Mouse (Mus musculus) MEL (cell line): ENCODE data around the gene Soga1. TPM values are rescaled to one million over a fixed set of nuclear protein-coding genes. Genes with fewer than 3 reads are reported as not detected.

Source experiments
- polyA plus RNA-seq, 2 experiments: library from polyadenylated mRNA; stranded (reverse) in 1 of 2; unstranded in 1 of 2; fragments of >175 nt in 1 of 2; fragments of >200 nt in 1 of 2; gene quantifications; 2 replicates each; pipeline versions ENCODE4 v1.2.1 to v1.2.4; 2012; ENCODE audit warnings: low replicate concordance in 2 of 2, low read depth in 1 of 2; ENCODE audit not compliant: insufficient read length in 2 of 2, insufficient read depth in 1 of 2, missing spikeins in 1 of 2
- total RNA-seq: library from RNA; depleted of rRNA; stranded (reverse); fragments of 300-350 nt; gene quantifications from 2 replicates; pipeline ENCODE4 v1.2.3, GENCODE M21; 2012; rRNA removed

The Soga1 gene
- total and polyA plus RNA-seq, 3 experiments: 0.50 to 2.0 TPM; not detected in 1

Other genes with a start within 250 kb of the Soga1 start
- 15.2 and 16.9 TPM in 2 replicates for gene Tgif2, start 239.2 kb downstream of the Soga1 start, total RNA-seq
- 10 to 100 TPM in 1 of 2 experiments, not detected in 1; 43.3 TPM for gene Tgif2, start 239.2 kb downstream of the Soga1 start, polyA plus RNA-seq
- gene 4930518I15Rik, start 221.3 kb downstream of the Soga1 start, total RNA-seq: 0.23 TPM in 1 of 2 replicates, not detected in the other
- under 1 TPM in 1 of 2 experiments, not detected in 1; 0.60 TPM for gene 4930518I15Rik, start 221.3 kb downstream of the Soga1 start, polyA plus RNA-seq
- 211 and 226 TPM in 2 replicates for gene Rab5if, start 216.1 kb downstream of the Soga1 start, total RNA-seq
- 100 to 1,000 TPM; 263 to 315 TPM for gene Rab5if, start 216.1 kb downstream of the Soga1 start, polyA plus RNA-seq
- gene Sla2, start 192.1 kb downstream of the Soga1 start, total RNA-seq: 7.7 and 9.0 TPM in 2 replicates
- gene Sla2, start 192.1 kb downstream of the Soga1 start, polyA plus RNA-seq: under 1 TPM in 1 of 2 experiments, not detected in 1; 0.40 TPM
- 19.0 and 20.1 TPM in 2 replicates for gene Ndrg3, start 87.2 kb downstream of the Soga1 start, total RNA-seq
- gene Ndrg3, start 87.2 kb downstream of the Soga1 start, polyA plus RNA-seq: 10 to 100 TPM in 1 of 2 experiments, not detected in 1; 39.6 TPM
- 27.1 and 29.3 TPM in 2 replicates for gene Dsn1, start 72.1 kb downstream of the Soga1 start, total RNA-seq
- 10 to 100 TPM in 1 of 2 experiments, not detected in 1; 33.2 TPM for gene Dsn1, start 72.1 kb downstream of the Soga1 start, polyA plus RNA-seq
- gene Tldc2, start 7.8 kb upstream of the Soga1 start, total RNA-seq: not detected in 2 replicates
- not detected for gene Tldc2, start 7.8 kb upstream of the Soga1 start, polyA plus RNA-seq
- 15.7 and 19.7 TPM in 2 replicates for gene Samhd1, start 56.0 kb upstream of the Soga1 start, total RNA-seq
- gene Samhd1, start 56.0 kb upstream of the Soga1 start, polyA plus RNA-seq: 10 to 100 TPM; 50.5 to 76.8 TPM
- 14.8 and 17.8 TPM in 2 replicates for gene Rbl1, start 125.3 kb upstream of the Soga1 start, total RNA-seq
- 10 to 100 TPM in 1 of 2 experiments, not detected in 1; 18.1 TPM for gene Rbl1, start 125.3 kb upstream of the Soga1 start, polyA plus RNA-seq
- gene Rpn2, start 199.8 kb upstream of the Soga1 start, total RNA-seq: 259 and 284 TPM in 2 replicates
- gene Rpn2, start 199.8 kb upstream of the Soga1 start, polyA plus RNA-seq: 100 to 1,000 TPM; 310 to 316 TPM
- 0.10 and 0.15 TPM in 2 replicates for gene Mroh8, start 200.3 kb upstream of the Soga1 start, total RNA-seq
- gene Mroh8, start 200.3 kb upstream of the Soga1 start, polyA plus RNA-seq: under 1 TPM in 1 of 2 experiments, not detected in 1; 0.18 TPM